Mouse (Mus musculus) lung, embryonic 16.5 days (tissue): ENCODE measurements at regions not wholly inside any gene's neighbourhood (a gene's known extent, or its start where the extent isn't known, plus 50 kb on each side); places are given as distances from the start of the nearest gene placed in this dataset.

Source experiments
- ATAC-seq: fragments of 200-750 bp; cut with Nextera tagmentation; 2 replicates; pipeline ENCODE4 v1.8.0; 2017; ENCODE audit warnings: low read depth, mild to moderate bottlenecking, moderate library complexity
- H3K27ac ChIP-seq: fragments of 300-500 bp; sonication (generic); 2 replicates; pipeline ENCODE4 v1.5.1; 2014; ENCODE audit warnings: mild to moderate bottlenecking, control low read depth, low read length
- H3K27me3 ChIP-seq: fragments of 300-500 bp; sonication (generic); 2 replicates; pipeline ENCODE4 v1.6.1; 2014; ENCODE audit warnings: low read depth, low read length, mixed read lengths; ENCODE audit not compliant: control insufficient read depth, insufficient read depth
- H3K36me3 ChIP-seq: fragments of 300-500 bp; sonication (generic); 2 replicates; pipeline ENCODE4 v1.6.1; 2014; ENCODE audit warnings: low read length; ENCODE audit not compliant: control insufficient read depth, insufficient read depth
- H3K4me1 ChIP-seq: fragments of 300-500 bp; sonication (generic); replicated peaks from 2 replicates; pipeline ENCODE4 v1.6.1; 2014; ENCODE audit warnings: low read length, mixed read lengths; ENCODE audit not compliant: control insufficient read depth, insufficient read depth
- H3K4me2 ChIP-seq: fragments of 300-500 bp; sonication (generic); 2 replicates; pipeline ENCODE4 v1.6.1; 2014; ENCODE audit warnings: low read depth, low read length, control low read depth
- H3K4me3 ChIP-seq: fragments of 300-500 bp; sonication (generic); 2 replicates; pipeline ENCODE4 v1.5.1; 2014; ENCODE audit warnings: mild to moderate bottlenecking, low read length, control low read depth
- H3K9ac ChIP-seq: fragments of 300-500 bp; sonication (generic); 2 replicates; pipeline ENCODE4 v1.6.1; 2014; ENCODE audit warnings: low read length, control low read depth
- H3K9me3 ChIP-seq: fragments of 300-500 bp; sonication (generic); 2 replicates; pipeline ENCODE4 v1.6.1; 2016; ENCODE audit warnings: low read length; ENCODE audit not compliant: control insufficient read depth
- WGBS: fragments of 180-500 bp; shearing (Covaris S2); extraction: QIAGEN DNeasy Blood & Tissue Kit; methylation state at CpG from one replicate; pipeline ENCODE4 v1.1.7; 2014; 5-methylcytosine and 5-hydroxymethylcytosine counted together

- no peak for ATAC-seq
- H3K27me3 ChIP-seq, result no peaks in the 10 kb centered on the region
- H3K4me1 ChIP-seq, result no peaks in the 10 kb centered on the region
- no peak overlapping the region for H3K4me2 ChIP-seq
- no peak overlapping the region for H3K9ac ChIP-seq
- no peaks in the 10 kb centered on the region for H3K9me3 ChIP-seq
- H3K27ac ChIP-seq, result no peak overlapping the region
- no peak overlapping the region for H3K4me3 ChIP-seq
- no peaks in the 10 kb centered on the region for H3K36me3 ChIP-seq
- WGBS, result 70% methylated on average over 5 of the region's 5 CpGs
These were observed 183.7 kb upstream of the Gria1 start for GRCm38 (mm10) chr11:56827499-56827898.

- Histone ChIP-seq H3K27me3 (no peaks in the 10 kb centered on the region), H3K27ac (no peak overlapping the region), H3K9ac (no peak overlapping the region), H3K4me2 (no peak overlapping the region), H3K4me1 (no peaks in the 10 kb centered on the region), H3K36me3 (no peaks in the 10 kb centered on the region), H3K9me3 (peaks cover 2% of the 10 kb centered on the region; the same call in 1 of the 2 replicates), H3K4me3 (no peak overlapping the region)
- WGBS, result 32% methylated on average over 4 of the region's 4 CpGs
- ATAC-seq, result peak; percentile 82; the same call in 1 of the 2 replicates
These were observed 148.5 kb upstream of the Gria1 start for GRCm38 (mm10) chr11:56862649-56863048.

GRCm38 (mm10) chr11:56871640-56872039 lies 139.5 kb upstream of the Gria1 start:
- Histone ChIP-seq H3K27me3 (peaks cover 3% of the 10 kb centered on the region; the same call in 1 of the 2 replicates), H3K4me1 (no peaks in the 10 kb centered on the region), H3K27ac (no peak overlapping the region), H3K36me3 (no peaks in the 10 kb centered on the region), H3K4me2 (no peak overlapping the region), H3K9ac (no peak overlapping the region), H3K9me3 (no peaks in the 10 kb centered on the region; the same call in 1 of the 2 replicates), H3K4me3 (no peak overlapping the region)
- ATAC-seq, result no peak
- WGBS, result 31% methylated on average over 3 of the region's 3 CpGs

GRCm38 (mm10) chr11:56898548-56898951 lies 112.6 kb upstream of the Gria1 start:
- Histone ChIP-seq H3K4me3 (no peak overlapping the region), H3K9ac (no peak overlapping the region), H3K9me3 (no peaks in the 10 kb centered on the region), H3K4me2 (no peak overlapping the region), H3K36me3 (no peaks in the 10 kb centered on the region), H3K27ac (no peak overlapping the region), H3K4me1 (no peaks in the 10 kb centered on the region), H3K27me3 (no peaks in the 10 kb centered on the region)
- 80% methylated on average over 4 of the region's 4 CpGs for WGBS
- no peak for ATAC-seq

DNA sequence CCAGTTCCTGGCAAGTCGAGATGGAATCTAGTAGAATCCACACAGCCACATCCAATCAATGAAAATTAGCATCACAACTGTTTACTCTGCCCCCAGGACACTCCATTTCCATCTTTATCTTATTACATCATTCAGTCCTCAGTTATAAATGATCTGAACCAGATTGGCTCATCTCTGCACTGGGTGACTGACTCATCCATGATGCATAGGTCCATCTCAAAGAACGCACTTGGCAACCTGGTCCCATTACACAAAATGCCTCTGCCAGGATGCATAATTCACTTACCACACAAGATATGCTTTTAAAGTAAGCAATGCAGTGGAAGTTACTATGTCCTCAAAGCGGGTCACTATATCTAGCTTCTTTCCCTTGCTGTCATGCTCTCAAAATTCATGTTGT lies 110.0 kb upstream of the Gria1 start:
- no peak overlapping the region for H3K4me2 ChIP-seq
- no peaks in the 10 kb centered on the region for H3K4me1 ChIP-seq
- no peak for ATAC-seq
- no peaks in the 10 kb centered on the region for H3K27me3 ChIP-seq
- H3K4me3 ChIP-seq, result no peak overlapping the region
- H3K9me3 ChIP-seq, result no peaks in the 10 kb centered on the region
- 80% methylated on average over 3 of the region's 3 CpGs for WGBS
- no peak overlapping the region for H3K9ac ChIP-seq
- H3K36me3 ChIP-seq, result no peaks in the 10 kb centered on the region
- no peak overlapping the region for H3K27ac ChIP-seq

DNA sequence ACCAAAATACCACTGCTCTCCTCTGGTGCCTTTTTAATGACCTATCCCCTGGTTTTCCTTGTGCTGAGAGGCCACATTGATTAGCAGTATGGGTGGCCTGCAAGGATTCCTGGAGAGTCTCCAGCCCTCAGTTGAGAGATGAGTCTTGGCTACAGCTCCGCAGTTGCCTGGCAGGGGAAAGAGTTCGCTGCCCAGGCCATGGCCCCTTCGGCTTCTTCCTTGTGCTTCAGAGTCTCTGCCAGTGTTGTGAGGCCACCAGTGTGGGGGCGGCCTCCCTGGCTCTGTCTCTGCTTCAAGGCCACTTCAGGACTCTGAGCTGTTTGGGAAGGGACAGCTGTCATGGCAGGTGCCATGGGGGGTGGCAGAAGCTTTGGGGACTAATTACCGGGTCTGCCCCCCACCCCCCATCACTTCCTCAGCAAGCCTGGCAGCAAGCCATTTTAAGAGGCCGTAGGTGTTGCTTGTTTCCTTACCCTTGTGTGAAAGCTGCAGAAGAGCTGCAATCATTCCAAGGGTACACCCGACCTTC lies 85.8 kb upstream of the Gria1 start:
- no peaks in the 10 kb centered on the region for H3K9me3 ChIP-seq
- no peak overlapping the region for H3K4me3 ChIP-seq
- no peak overlapping the region for H3K27ac ChIP-seq
- no peaks in the 10 kb centered on the region for H3K4me1 ChIP-seq
- H3K27me3 ChIP-seq, result no peaks in the 10 kb centered on the region
- no peak overlapping the region for H3K4me2 ChIP-seq
- WGBS, result 72% methylated on average over 7 of the region's 7 CpGs
- H3K36me3 ChIP-seq, result no peaks in the 10 kb centered on the region
- peak; percentile 34; the same call in 1 of the 2 replicates for ATAC-seq
- no peak overlapping the region for H3K9ac ChIP-seq

DNA sequence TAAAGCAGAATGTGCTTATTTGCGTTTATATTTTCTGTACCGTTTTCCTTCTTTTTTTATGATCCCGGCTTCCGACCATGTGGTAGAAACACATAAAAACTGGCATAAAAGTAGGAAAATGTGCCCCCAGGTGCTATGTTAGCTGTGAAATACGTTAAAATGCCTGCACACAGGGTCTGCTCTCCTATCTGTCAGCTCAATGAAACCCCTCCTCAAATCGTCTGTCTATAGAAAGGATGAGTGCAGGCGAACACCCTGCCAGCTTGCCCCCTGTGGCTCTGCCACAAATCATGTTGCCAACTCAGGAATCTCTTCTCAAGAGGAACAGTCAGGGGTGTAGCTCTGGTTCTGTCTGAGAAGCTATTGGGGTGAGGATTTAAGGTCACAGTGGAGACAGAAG lies 78.4 kb upstream of the Gria1 start:
- no peak overlapping the region for H3K4me2 ChIP-seq
- H3K4me1 ChIP-seq, result no peaks in the 10 kb centered on the region
- H3K27ac ChIP-seq, result no peak overlapping the region

GRCm38 (mm10) chr11:56952357-56952756 lies 58.8 kb upstream of the Gria1 start:
- 47% methylated on average over 2 of the region's 2 CpGs for WGBS
- Histone ChIP-seq H3K27me3 (no peaks in the 10 kb centered on the region), H3K4me3 (no peak overlapping the region), H3K4me1 (no peaks in the 10 kb centered on the region), H3K27ac (no peak overlapping the region), H3K4me2 (no peak overlapping the region), H3K9ac (no peak overlapping the region), H3K36me3 (no peaks in the 10 kb centered on the region), H3K9me3 (no peaks in the 10 kb centered on the region)
- peak; percentile 84 for ATAC-seq

More for the DNA sequence above, 78.4 kb upstream of the Gria1 start:
- WGBS, result 67% methylated on average over 7 of the region's 7 CpGs
- Histone ChIP-seq H3K9ac (no peak overlapping the region), H3K27me3 (no peaks in the 10 kb centered on the region), H3K9me3 (no peaks in the 10 kb centered on the region), H3K36me3 (no peaks in the 10 kb centered on the region), H3K4me3 (no peak overlapping the region)
- ATAC-seq, result no peak

DNA sequence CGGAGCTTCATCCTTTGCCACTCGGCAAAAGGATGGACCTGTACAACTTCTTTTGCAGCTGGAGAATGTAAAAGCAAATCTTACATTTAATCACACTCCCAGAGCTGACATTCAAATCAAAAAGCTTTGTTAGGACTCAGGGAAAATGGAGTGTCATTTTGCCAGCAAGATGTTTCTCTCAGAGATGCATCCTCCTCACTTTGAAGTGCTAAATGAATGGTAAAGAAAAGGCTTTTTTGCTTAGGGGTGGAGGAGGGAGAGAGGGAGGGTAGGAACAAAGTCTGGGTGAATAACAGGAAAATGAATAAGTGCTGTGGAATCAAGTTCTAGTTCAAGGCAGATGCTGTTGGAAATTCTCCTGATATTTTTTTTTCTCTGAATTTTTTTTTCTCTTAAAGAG lies 53.4 kb upstream of the Gria1 start:
- Histone ChIP-seq H3K27ac (no peak overlapping the region), H3K9me3 (no peaks in the 10 kb centered on the region), H3K27me3 (no peaks in the 10 kb centered on the region), H3K36me3 (no peaks in the 10 kb centered on the region), H3K4me1 (no peaks in the 10 kb centered on the region), H3K9ac (no peak overlapping the region), H3K4me3 (no peak overlapping the region), H3K4me2 (no peak overlapping the region)
- ATAC-seq, result no peak
- 76% methylated on average over 2 of the region's 2 CpGs for WGBS
